In genomic region chr2:170321579-170321978, GRCm38 (mm10) we compare ENCODE assay signal across 13 mouse cellular contexts.
DNase-seq lines count a peak whose midpoint lies in the region; ATAC-seq and TF ChIP-seq lines count a peak whose summit lies in the region.
"Had no signal": no experiment of that assay in that cellular context is flagged by ENCODE, and none has a peak within 500 bp of the region (broad histone marks: within the 10 kb centered on the region; RNA-seq: fewer than 3 reads in every experiment).

No protein-coding gene starts in this region.

- TF ChIP-seq EP300 in CH12.LX (IDR thresholded peaks at IDR 0.05; ENCODE audit: low read length): peak; percentile 64
- no peak for TF ChIP-seq EP300 in liver, postnatal 0 days (IDR thresholded peaks at IDR 0.05; ENCODE audit: low read depth)

- no peak for TF ChIP-seq POLR2A in CH12.LX (IDR thresholded peaks at IDR 0.05; ENCODE audit: low read depth, low read length)
- no peak for TF ChIP-seq POLR2A in embryonic fibroblast, embryonic 13.5 days (IDR thresholded peaks at IDR 0.05; ENCODE audit: low read depth, low read length)

- H3K36me3 ChIP-seq in heart, embryonic 10.5 days: no peaks in the 10 kb centered on the region
- H3K36me3 ChIP-seq in CH12.LX (replicated peaks in 1 of 2; ENCODE audit: control insufficient read depth in 1 of 2, insufficient read depth in 1 of 2, low read length in 1 of 2): no peaks in the 10 kb centered on the region
- H3K36me3 ChIP-seq in liver, postnatal 0 days (replicated peaks; ENCODE audit: insufficient read depth, low read length): no peaks in the 10 kb centered on the region
- H3K36me3 ChIP-seq in kidney, embryonic 14.5 days (ENCODE audit: control insufficient read depth, insufficient read depth, low read length): no peaks in the 10 kb centered on the region
- H3K36me3 ChIP-seq: hindbrain, embryonic 15.5 days had no signal

- no peaks in the 10 kb centered on the region for H3K27me3 ChIP-seq in heart, embryonic 10.5 days (ENCODE audit: insufficient read depth, poor library complexity, severe bottlenecking)
- H3K27me3 ChIP-seq in CH12.LX (replicated peaks): no peaks in the 10 kb centered on the region
- H3K27me3 ChIP-seq in liver, postnatal 0 days (ENCODE audit: insufficient read depth, low read length): 0 out of 2 replicates have a peak, but pooled peaks cover 5% of the 10 kb centered on the region
- no peaks in the 10 kb centered on the region for H3K27me3 ChIP-seq in kidney, embryonic 14.5 days (ENCODE audit: control insufficient read depth, insufficient read depth, low read length)
- H3K27me3 ChIP-seq: hindbrain, embryonic 15.5 days had no signal

- H3K4me3 ChIP-seq in heart, embryonic 10.5 days: no peak overlapping the region
- H3K4me3 ChIP-seq in CH12.LX (replicated peaks in 1 of 3; ENCODE audit: low read depth in 2 of 3, low read length in 2 of 3, poor library complexity in 1 of 3): peak overlapping the region in 2 of 3 experiments; percentile 11 to 48
- H3K4me3 ChIP-seq in embryonic fibroblast, embryonic 13.5 days (ENCODE audit: insufficient read depth, low read length): no peak overlapping the region
- H3K4me3 ChIP-seq in liver, postnatal 0 days (ENCODE audit: low read depth, low read length): no peak overlapping the region
- no peak overlapping the region for H3K4me3 ChIP-seq in kidney, embryonic 14.5 days (ENCODE audit: low read length)
- H3K4me3 ChIP-seq: hindbrain, embryonic 15.5 days had no signal

- dilution Hi-C loops in CH12.LX (cut with MboI; ENCODE audit: extremely low pct_ligation_motif_present, extremely low pct_unique_long_range_greater_than_20kb, low sequenced_read_pairs): no loop called here

- TF ChIP-seq RAD21 in CH12.LX (IDR thresholded peaks at IDR 0.05; ENCODE audit: low read depth, low read length): no peak

- no peaks in the 10 kb centered on the region for H3K79me2 ChIP-seq in CH12.LX (replicated peaks; ENCODE audit: control insufficient read depth, extremely low read depth, insufficient read depth, poor library complexity, severe bottlenecking)

- no peak for TF ChIP-seq CTCF in CH12.LX (conservative IDR thresholded peaks at IDR 0.05 in 1 of 2, IDR thresholded peaks at IDR 0.05 in 1 of 2; ENCODE audit: low read depth in 2 of 2, low read length in 2 of 2)
- no peak for TF ChIP-seq CTCF in embryonic fibroblast, embryonic 13.5 days (IDR thresholded peaks at IDR 0.05; ENCODE audit: borderline replicate concordance, insufficient read depth, low read length)
- TF ChIP-seq CTCF in liver, postnatal 0 days (IDR thresholded peaks at IDR 0.05; ENCODE audit: low read depth): no peak

- peaks cover 40% of the 10 kb centered on the region for H3K4me1 ChIP-seq in heart, embryonic 10.5 days
- H3K4me1 ChIP-seq in CH12.LX (ENCODE audit: control insufficient read depth in 1 of 2, insufficient read depth in 2 of 2): peaks cover 4 to 32% of the 10 kb centered on the region in 2 experiments
- H3K4me1 ChIP-seq in embryonic fibroblast, embryonic 13.5 days (ENCODE audit: control insufficient read depth, insufficient read depth, low read length): peaks cover 6% of the 10 kb centered on the region
- peaks cover 36% of the 10 kb centered on the region for H3K4me1 ChIP-seq in liver, postnatal 0 days (ENCODE audit: insufficient read depth)
- peaks cover 7% of the 10 kb centered on the region; the same call in 1 of the 2 replicates for H3K4me1 ChIP-seq in kidney, embryonic 14.5 days (ENCODE audit: control insufficient read depth, insufficient read depth, low read length)

- peak overlapping the region; percentile 66; the same call in 1 of the 2 replicates for H3K27ac ChIP-seq in heart, embryonic 10.5 days
- peak overlapping the region; percentile 99 for H3K27ac ChIP-seq in CH12.LX (ENCODE audit: insufficient read depth, low read depth)
- peak overlapping the region; percentile 97 for H3K27ac ChIP-seq in embryonic fibroblast, embryonic 13.5 days (ENCODE audit: insufficient read depth, low read length)
- peak overlapping the region; percentile 84 for H3K27ac ChIP-seq in liver, postnatal 0 days (ENCODE audit: low read depth)
- no peak overlapping the region for H3K27ac ChIP-seq in kidney, embryonic 14.5 days (ENCODE audit: low read depth, low read length)
- H3K27ac ChIP-seq: hindbrain, embryonic 15.5 days; liver, embryonic 14.5 days had no signal

- WGBS in heart, embryonic 10.5 days: 33% methylated on average over 5 of the region's 5 CpGs
- 29% methylated on average over 5 of the region's 5 CpGs for WGBS in liver, postnatal 0 days (ENCODE audit: insufficient replicate concordance)
- 75% methylated on average over 5 of the region's 5 CpGs for WGBS in kidney, embryonic 14.5 days

- DNase-seq in heart, embryonic 10.5 days (ENCODE audit: low spot score): no peak
- DNase-seq in heart, adult 9 months (ENCODE audit: low spot score in 2 of 2): no peak
- DNase-seq in CH12.LX (ENCODE audit: extremely low read depth): peak; percentile 49
- DNase-seq in liver, postnatal 0 days: no peak
- no peak for DNase-seq in thymus, postnatal 0 days (ENCODE audit: low spot score)
- no peak for DNase-seq in embryo, embryonic 10 days (ENCODE audit: low spot score)
- DNase-seq: cerebellum, postnatal 10 days; retina, postnatal 1 day had no signal

- H3K9ac ChIP-seq in CH12.LX (ENCODE audit: insufficient read depth, low read depth): peak overlapping the region; percentile 86
- no peak overlapping the region for H3K9ac ChIP-seq in liver, postnatal 0 days (replicated peaks)
- H3K9ac ChIP-seq in kidney, embryonic 14.5 days (ENCODE audit: low read depth, low read length): no peak overlapping the region
- H3K9ac ChIP-seq: hindbrain, embryonic 15.5 days; liver, embryonic 14.5 days had no signal

- in situ Hi-C loops in CH12.LX (cut with MboI; ENCODE audit: low pct_ligation_motif_present, low pct_unique_long_range_greater_than_20kb, low sequenced_read_pairs): no loop called here

- ATAC-seq in liver, postnatal 0 days: no peak
- ATAC-seq in kidney, embryonic 14.5 days (ENCODE audit: low FRiP score, low TSS enrichment): no peak
- ATAC-seq: forebrain, embryonic 16.5 days had no signal

- peak overlapping the region; percentile 96 for H3K4me2 ChIP-seq in CH12.LX (ENCODE audit: insufficient read depth, low read depth, poor library complexity, severe bottlenecking)
- H3K4me2 ChIP-seq in liver, postnatal 0 days (ENCODE audit: low read depth, low read length): 0 out of 2 replicates have a peak overlapping the region, but pooled peaks have one; percentile 18
- no peak overlapping the region for H3K4me2 ChIP-seq in kidney, embryonic 14.5 days (replicated peaks; ENCODE audit: low read depth, low read length)
- H3K4me2 ChIP-seq: hindbrain, embryonic 15.5 days had no signal

- H3K9me3 ChIP-seq in heart, embryonic 10.5 days: no peaks in the 10 kb centered on the region
- H3K9me3 ChIP-seq in CH12.LX (replicated peaks; ENCODE audit: low read length): peaks cover 9% of the 10 kb centered on the region
- no peaks in the 10 kb centered on the region for H3K9me3 ChIP-seq in liver, postnatal 0 days (ENCODE audit: low read length)
- H3K9me3 ChIP-seq in kidney, embryonic 14.5 days (ENCODE audit: control insufficient read depth, low read length): no peaks in the 10 kb centered on the region
- H3K9me3 ChIP-seq: hindbrain, embryonic 15.5 days had no signal

TF ChIP-seq in CH12.LX, 34 proteins besides CTCF, POLR2A, EP300 and RAD21:
- no peak for TF ChIP-seq ZKSCAN1 (IDR thresholded peaks at IDR 0.05; ENCODE audit: borderline replicate concordance, low read depth, low read length)
- TF ChIP-seq MXI1 (IDR thresholded peaks at IDR 0.05; ENCODE audit: low read depth, low read length): no peak
- TF ChIP-seq POLR2AphosphoS2 (IDR thresholded peaks at IDR 0.05; ENCODE audit: low read depth, low read length): no peak
- no peak for TF ChIP-seq JUND (conservative IDR thresholded peaks at IDR 0.05; ENCODE audit: low read depth, low read length)
- no peak for TF ChIP-seq E2F4 (IDR thresholded peaks at IDR 0.05; ENCODE audit: insufficient replicate concordance, low read depth, low read length)
- no peak for TF ChIP-seq CHD1 (IDR thresholded peaks at IDR 0.05; ENCODE audit: low read depth, low read length)
- TF ChIP-seq NRF1 (IDR thresholded peaks at IDR 0.05; ENCODE audit: low read depth, low read length): no peak
- TF ChIP-seq KAT2A (IDR thresholded peaks at IDR 0.05; ENCODE audit: insufficient replicate concordance, low read length): no peak
- TF ChIP-seq MYC (IDR thresholded peaks at IDR 0.05; ENCODE audit: low read depth, low read length): no peak
- no peak for TF ChIP-seq ZMIZ1 (IDR thresholded peaks at IDR 0.05; ENCODE audit: low read depth, low read length)
- no peak for TF ChIP-seq GABPA (IDR thresholded peaks at IDR 0.05; ENCODE audit: insufficient replicate concordance, low read depth, low read length)
TF ChIP-seq in CH12.LX: peak in this region for 0.

Comparison
In these comparisons a context has a peak if more than half of its experiments do, and no peak if none do; other contexts are left out.
1. H3K4me3 ChIP-seq: peak in CH12.LX (2 of 3); none in heart, embryonic 10.5 days (single experiment), embryonic fibroblast, embryonic 13.5 days (single experiment), liver, postnatal 0 days (single experiment) and kidney, embryonic 14.5 days (single experiment).